Mouse (Mus musculus): ENCODE measurements around the gene Rnf220.

DNA sequence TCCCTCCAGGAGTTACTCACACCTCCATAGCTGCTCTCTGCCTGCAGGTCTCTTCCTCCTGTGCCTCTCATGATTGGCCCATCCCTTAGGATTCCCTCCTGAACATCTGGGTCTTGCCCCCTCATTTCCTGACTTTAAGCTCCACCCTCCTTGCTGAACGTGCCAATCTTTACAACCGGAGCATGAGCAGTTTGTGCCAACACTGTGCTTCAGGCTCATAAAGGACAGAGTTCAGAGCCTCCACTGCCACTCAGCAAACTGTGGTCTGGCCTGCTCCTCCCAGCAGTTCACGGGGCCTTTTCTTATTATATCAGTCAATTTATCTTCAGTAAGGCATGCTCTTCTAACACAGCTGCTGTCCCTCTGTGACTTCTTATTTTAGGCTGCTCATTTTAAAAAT is 93.4 kb downstream of the Rnf220 start:
- no peak for TF ChIP-seq CTCF (IDR thresholded peaks at IDR 0.05; ENCODE audit: low read depth)
- no peak for TF ChIP-seq EP300 (IDR thresholded peaks at IDR 0.05; ENCODE audit: low read depth)
